Mouse (Mus musculus) heart, embryonic 11.5 days (tissue): ENCODE results near the gene Chd6. TPM values are rescaled to one million over a fixed set of nuclear protein-coding genes. Genes with fewer than 3 reads are reported as not detected.

Experiments
- ATAC-seq: fragments of 200-750 bp; cut with Nextera tagmentation; replicated peaks from 2 replicates; pipeline ENCODE4 v1.8.0; 2017; ENCODE audit warnings: moderate library complexity; ENCODE audit not compliant: insufficient number of reproducible peaks, low FRiP score, low TSS enrichment
- H3K27ac ChIP-seq: fragments of 300-500 bp; sonication (generic); 2 replicates; pipeline ENCODE4 v1.5.1; 2014; ENCODE audit warnings: mild to moderate bottlenecking, low read depth, low read length
- H3K27me3 ChIP-seq: fragments of 300-500 bp; sonication (generic); 2 replicates; pipeline ENCODE4 v1.6.1; 2014; ENCODE audit warnings: mild to moderate bottlenecking, low read length, mixed read lengths; ENCODE audit not compliant: control insufficient read depth, insufficient read depth
- H3K36me3 ChIP-seq: fragments of 300-500 bp; sonication (generic); 2 replicates; pipeline ENCODE4 v1.6.1; 2014; ENCODE audit warnings: mild to moderate bottlenecking, low read length, moderate library complexity, mixed read lengths; ENCODE audit not compliant: control insufficient read depth, insufficient read depth
- H3K4me1 ChIP-seq: fragments of 300-500 bp; sonication (generic); 2 replicates; pipeline ENCODE4 v1.6.1; 2014; ENCODE audit warnings: low read length; ENCODE audit not compliant: control insufficient read depth, insufficient read depth
- H3K4me2 ChIP-seq: fragments of 300-500 bp; sonication (generic); 2 replicates; pipeline ENCODE4 v1.6.1; 2014; ENCODE audit warnings: mild to moderate bottlenecking, moderate library complexity
- H3K4me3 ChIP-seq: fragments of 300-500 bp; sonication (generic); 2 replicates; pipeline ENCODE4 v1.5.1; 2014; ENCODE audit warnings: low read depth, low read length
- H3K9ac ChIP-seq: fragments of 300-500 bp; sonication (generic); 2 replicates; pipeline ENCODE4 v1.6.1; 2014; ENCODE audit warnings: mild to moderate bottlenecking, low read depth, low read length, moderate library complexity
- H3K9me3 ChIP-seq: fragments of 300-500 bp; sonication (generic); replicated peaks from 2 replicates; pipeline ENCODE4 v1.6.1; 2016; ENCODE audit warnings: low read length; ENCODE audit not compliant: control insufficient read depth
- WGBS: fragments of 180-500 bp; shearing (Covaris S2); extraction: QIAGEN DNeasy Blood & Tissue Kit; methylation state at CpG from one replicate; pipeline ENCODE4 v1.1.7; 2014; ENCODE audit not compliant: insufficient replicate concordance; 5-methylcytosine and 5-hydroxymethylcytosine counted together
- polyA plus RNA-seq: library from polyadenylated mRNA; unstranded; fragments of >200 nt; fragmentation: Nextera tagmentation; extraction: Ambion mirVana; gene quantifications from 2 replicates; pipeline ENCODE4 v1.2.1, GENCODE M21; 2014

The Chd6 gene
- polyA plus RNA-seq, 1 experiment from 2014 or later, result 25.0 TPM

GRCm38 (mm10) chr2:160911558-160912201 lies 197.2 kb downstream of the Chd6 start:
- H3K27me3 ChIP-seq, result peaks cover 73% of the 10 kb centered on the region
- no peaks in the 10 kb centered on the region for H3K9me3 ChIP-seq
- ATAC-seq, result peak; percentile 36; the same call in 1 of the 2 replicates
- no peaks in the 10 kb centered on the region for H3K36me3 ChIP-seq
- peak overlapping the region; percentile 95 for H3K4me2 ChIP-seq
- H3K4me3 ChIP-seq, result peak overlapping the region; percentile 55
- 1% methylated on average over 58 of the region's 64 CpGs for WGBS
- peak overlapping the region; percentile 73 for H3K9ac ChIP-seq
- no peak overlapping the region for H3K27ac ChIP-seq
- peaks cover 6% of the 10 kb centered on the region; the same call in 1 of the 2 replicates for H3K4me1 ChIP-seq

GRCm38 (mm10) chr2:160910633-160911032 lies 198.2 kb downstream of the Chd6 start:
- no peak for ATAC-seq
- Histone ChIP-seq H3K9ac (no peak overlapping the region), H3K4me2 (no peak overlapping the region), H3K36me3 (no peaks in the 10 kb centered on the region), H3K4me1 (peaks cover 6% of the 10 kb centered on the region; the same call in 1 of the 2 replicates), H3K27me3 (peaks cover 71% of the 10 kb centered on the region), H3K9me3 (no peaks in the 10 kb centered on the region), H3K4me3 (no peak overlapping the region), H3K27ac (no peak overlapping the region)
- WGBS, result 74% methylated on average over 5 of the region's 5 CpGs

DNA sequence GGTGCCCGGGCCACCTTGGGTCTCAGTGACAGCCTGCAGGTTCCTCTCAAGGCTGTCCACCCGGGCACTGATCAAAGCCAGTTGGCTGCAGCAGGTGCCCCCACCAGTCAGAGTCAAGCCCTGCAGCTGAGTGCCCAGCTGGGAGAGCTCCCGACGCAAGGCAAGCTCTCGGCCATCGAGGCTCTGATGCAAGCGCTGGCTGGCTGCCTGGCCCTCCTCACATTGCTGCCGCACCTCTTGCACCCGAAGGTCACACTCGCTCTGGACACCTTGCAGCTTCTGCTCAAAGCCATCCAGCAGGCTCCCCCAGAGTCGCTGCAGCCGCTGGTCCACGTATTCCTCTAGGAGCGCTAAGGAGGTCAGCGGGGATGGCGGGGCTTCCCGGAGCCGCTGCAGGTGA lies 200.3 kb downstream of the Chd6 start:
- Histone ChIP-seq H3K4me1 (peaks cover 6% of the 10 kb centered on the region; the same call in 1 of the 2 replicates), H3K27ac (no peak overlapping the region), H3K9ac (no peak overlapping the region), H3K4me2 (no peak overlapping the region), H3K36me3 (no peaks in the 10 kb centered on the region), H3K27me3 (peaks cover 61% of the 10 kb centered on the region), H3K9me3 (no peaks in the 10 kb centered on the region), H3K4me3 (no peak overlapping the region)
- no peak for ATAC-seq
- WGBS, result 50% methylated on average over 18 of the region's 18 CpGs

DNA sequence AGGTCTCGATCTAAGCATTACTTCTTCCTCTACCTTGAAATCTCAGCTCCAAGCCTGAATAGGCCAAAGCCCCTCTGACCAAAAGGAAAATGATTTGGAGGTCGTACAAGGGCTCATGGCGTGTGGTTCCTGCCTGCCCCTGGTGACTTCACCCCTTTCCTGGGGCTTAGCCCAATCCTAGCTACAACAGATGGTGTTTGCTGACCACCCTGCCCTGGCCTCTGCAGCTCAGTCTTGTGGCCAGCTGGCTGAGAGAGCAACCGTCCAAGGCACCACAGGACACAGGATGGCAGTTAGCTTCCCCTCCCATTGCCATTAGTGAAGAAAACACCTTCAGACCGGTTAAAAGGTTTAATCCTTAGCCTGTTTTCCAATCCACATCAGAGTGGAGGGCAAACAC lies 202.8 kb downstream of the Chd6 start:
- WGBS, result 66% methylated on average over 5 of the region's 5 CpGs
- no peak overlapping the region for H3K27ac ChIP-seq
- no peak overlapping the region for H3K9ac ChIP-seq
- ATAC-seq, result no peak
- H3K4me3 ChIP-seq, result no peak overlapping the region
- H3K9me3 ChIP-seq, result no peaks in the 10 kb centered on the region
- peaks cover 3% of the 10 kb centered on the region; the same call in 1 of the 2 replicates for H3K4me1 ChIP-seq
- peaks cover 38% of the 10 kb centered on the region for H3K27me3 ChIP-seq
- H3K4me2 ChIP-seq, result no peak overlapping the region
- H3K36me3 ChIP-seq, result no peaks in the 10 kb centered on the region

- H3K4me3 ChIP-seq, result no peak overlapping the region
Measured at GRCm38 (mm10) chr2:160905301-160905700, 203.6 kb downstream of the Chd6 start.

GRCm38 (mm10) chr2:160901656-160902412 lies 207.0 kb downstream of the Chd6 start:
- H3K27me3 ChIP-seq, result no peaks in the 10 kb centered on the region
- no peaks in the 10 kb centered on the region for H3K36me3 ChIP-seq
- H3K4me3 ChIP-seq, result no peak overlapping the region
- no peak overlapping the region for H3K27ac ChIP-seq
- H3K4me2 ChIP-seq, result no peak overlapping the region
- H3K9me3 ChIP-seq, result no peaks in the 10 kb centered on the region
- WGBS, result 63% methylated on average over 7 of the region's 7 CpGs
- 0 out of 2 replicates have a peak, but pooled peaks have one; percentile 23 for ATAC-seq
- no peak overlapping the region for H3K9ac ChIP-seq
- 0 out of 2 replicates have a peak, but pooled peaks cover 2% of the 10 kb centered on the region for H3K4me1 ChIP-seq

More at GRCm38 (mm10) chr2:160905301-160905700, 203.6 kb downstream of the Chd6 start:
- no peaks in the 10 kb centered on the region for H3K36me3 ChIP-seq
- H3K9me3 ChIP-seq, result no peaks in the 10 kb centered on the region
- peaks cover 30% of the 10 kb centered on the region for H3K27me3 ChIP-seq
- no peak for ATAC-seq
- no peak overlapping the region for H3K9ac ChIP-seq
- WGBS, result 91% methylated on average over 12 of the region's 12 CpGs
- no peak overlapping the region for H3K27ac ChIP-seq
- 0 out of 2 replicates have a peak, but pooled peaks cover 2% of the 10 kb centered on the region for H3K4me1 ChIP-seq
- no peak overlapping the region for H3K4me2 ChIP-seq

Other genes with a start within 250 kb of the Chd6 start
- gene Zhx3, start 236.1 kb downstream of the Chd6 start, polyA plus RNA-seq, result 5.1 and 6.2 TPM in 2 replicates
- 0.83 and 1.1 TPM in 2 replicates for gene Lpin3, start 228.4 kb downstream of the Chd6 start, polyA plus RNA-seq
- 0.83 and 1.5 TPM in 2 replicates for gene Emilin3, start 196.7 kb downstream of the Chd6 start, polyA plus RNA-seq